Mouse (Mus musculus) intestine, embryonic 16.5 days (tissue): Measurements from ENCODE around the gene Triobp. TPM values are rescaled to one million over a fixed set of nuclear protein-coding genes. Genes with fewer than 3 reads are reported as not detected.

ENCODE experiments used
- ATAC-seq: fragments of 200-750 bp; cut with Nextera tagmentation; 2 replicates; pipeline ENCODE4 v1.8.0; 2017; ENCODE audit warnings: moderate TSS enrichment, moderate library complexity
- H3K27ac ChIP-seq: fragments of 300-500 bp; sonication (generic); 2 replicates; pipeline ENCODE4 v1.5.1; 2014; ENCODE audit warnings: mild to moderate bottlenecking, low read length
- H3K27me3 ChIP-seq: fragments of 300-500 bp; sonication (generic); replicated peaks from 2 replicates; pipeline ENCODE4 v1.6.1; 2014; ENCODE audit warnings: low read length, control low read depth, mixed read lengths; ENCODE audit not compliant: control insufficient read depth, insufficient read depth
- H3K36me3 ChIP-seq: fragments of 300-500 bp; sonication (generic); 2 replicates; pipeline ENCODE4 v1.6.1; 2014; ENCODE audit warnings: low read length, control low read depth; ENCODE audit not compliant: control insufficient read depth, insufficient read depth
- H3K4me1 ChIP-seq: fragments of 300-500 bp; sonication (generic); 2 replicates; pipeline ENCODE4 v1.6.1; 2014; ENCODE audit warnings: low read length, control low read depth, mixed read lengths; ENCODE audit not compliant: control insufficient read depth, insufficient read depth
- H3K4me2 ChIP-seq: fragments of 300-500 bp; sonication (generic); 2 replicates; pipeline ENCODE4 v1.6.1; 2014; ENCODE audit warnings: low read depth, low read length, control low read depth
- H3K4me3 ChIP-seq: fragments of 300-500 bp; sonication (generic); 2 replicates; pipeline ENCODE4 v1.5.1; 2014; ENCODE audit warnings: mild to moderate bottlenecking, low read length
- H3K9ac ChIP-seq: fragments of 300-500 bp; sonication (generic); 2 replicates; pipeline ENCODE4 v1.6.1; 2014; ENCODE audit warnings: low read depth, low read length
- H3K9me3 ChIP-seq: fragments of 300-500 bp; sonication (generic); 2 replicates; pipeline ENCODE4 v1.6.1; 2016; ENCODE audit warnings: low read length, control low read depth; ENCODE audit not compliant: control insufficient read depth
- WGBS: fragments of 180-500 bp; shearing (Covaris S2); extraction: QIAGEN DNeasy Blood & Tissue Kit; methylation state at CpG from one replicate; pipeline ENCODE4 v1.1.7; 2014; 5-methylcytosine and 5-hydroxymethylcytosine counted together
- polyA plus RNA-seq: library from polyadenylated mRNA; unstranded; fragments of >200 nt; fragmentation: Nextera tagmentation; extraction: Ambion mirVana; gene quantifications from 2 replicates; pipeline ENCODE4 v1.2.1, GENCODE M21; 2015

Gene Triobp
- polyA plus RNA-seq, 1 experiment from 2014 or later: 54.3 TPM

DNA sequence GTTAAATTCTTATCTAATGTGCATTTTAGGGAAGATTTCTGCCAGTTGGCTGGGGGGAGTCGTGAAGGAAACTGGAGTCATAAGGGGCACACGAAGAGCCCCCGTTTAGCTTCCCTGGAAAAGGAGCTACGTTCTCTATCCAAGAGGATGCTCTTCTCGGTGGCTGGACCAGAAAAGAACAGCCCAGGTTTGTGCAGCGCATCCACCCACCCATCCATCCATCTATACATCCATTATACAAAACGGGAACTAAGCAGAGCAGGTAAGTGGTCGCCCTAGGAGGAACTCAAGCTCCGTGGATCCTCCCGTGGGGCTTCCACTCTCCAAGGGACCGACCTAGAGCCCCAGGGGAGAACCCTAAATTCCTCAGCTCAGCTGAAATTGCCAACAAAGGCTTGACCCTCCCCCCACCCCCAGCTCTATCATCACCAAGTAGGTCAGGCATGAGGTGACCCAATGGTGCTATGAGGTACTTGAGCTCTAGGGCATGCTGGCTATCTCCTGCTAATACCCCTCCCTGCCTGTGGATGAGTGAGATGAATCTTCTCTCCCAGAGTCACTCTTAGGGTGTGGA is 715 bp downstream of the Triobp start:
- H3K9ac ChIP-seq: peak overlapping the region; percentile 63
- ATAC-seq: 0 out of 2 replicates have a peak, but pooled peaks have one; percentile 24
- H3K4me3 ChIP-seq: peak overlapping the region; percentile 52
- peaks cover 9% of the 10 kb centered on the region for H3K4me1 ChIP-seq
- peak overlapping the region; percentile 84 for H3K4me2 ChIP-seq
- WGBS: 5% methylated on average over 11 of the region's 11 CpGs
- H3K36me3 ChIP-seq: no peaks in the 10 kb centered on the region
- no peak overlapping the region for H3K27ac ChIP-seq
- H3K9me3 ChIP-seq: no peaks in the 10 kb centered on the region
- peaks cover 3% of the 10 kb centered on the region for H3K27me3 ChIP-seq

DNA sequence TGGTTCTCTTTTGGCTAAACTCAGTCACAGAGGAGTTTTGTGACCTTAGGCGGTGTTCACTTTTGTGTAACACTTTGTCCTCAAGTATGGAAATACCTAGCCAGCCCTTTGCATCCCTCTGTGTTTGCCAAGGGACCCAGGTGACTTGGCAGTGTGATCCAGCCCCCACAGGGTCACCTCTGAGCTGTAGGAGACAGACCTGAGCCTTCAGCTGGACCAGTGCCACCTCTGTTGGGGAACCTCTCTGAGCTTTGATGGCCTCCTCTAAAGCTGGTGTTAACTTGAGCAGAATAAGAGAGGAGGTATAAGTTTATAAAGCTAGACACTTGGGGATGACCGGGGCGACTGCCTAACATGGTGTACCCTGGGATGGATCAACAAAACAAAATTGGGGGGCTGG is 1.4 kb downstream of the Triobp start:
- H3K9me3 ChIP-seq: no peaks in the 10 kb centered on the region
- ATAC-seq: no peak
- H3K4me3 ChIP-seq: no peak overlapping the region
- H3K4me2 ChIP-seq: no peak overlapping the region
- H3K27me3 ChIP-seq: peaks cover 3% of the 10 kb centered on the region
- no peak overlapping the region for H3K27ac ChIP-seq
- H3K36me3 ChIP-seq: no peaks in the 10 kb centered on the region
- peaks cover 9% of the 10 kb centered on the region for H3K4me1 ChIP-seq
- WGBS: 100% methylated on average over 3 of the region's 3 CpGs
- H3K9ac ChIP-seq: no peak overlapping the region

DNA sequence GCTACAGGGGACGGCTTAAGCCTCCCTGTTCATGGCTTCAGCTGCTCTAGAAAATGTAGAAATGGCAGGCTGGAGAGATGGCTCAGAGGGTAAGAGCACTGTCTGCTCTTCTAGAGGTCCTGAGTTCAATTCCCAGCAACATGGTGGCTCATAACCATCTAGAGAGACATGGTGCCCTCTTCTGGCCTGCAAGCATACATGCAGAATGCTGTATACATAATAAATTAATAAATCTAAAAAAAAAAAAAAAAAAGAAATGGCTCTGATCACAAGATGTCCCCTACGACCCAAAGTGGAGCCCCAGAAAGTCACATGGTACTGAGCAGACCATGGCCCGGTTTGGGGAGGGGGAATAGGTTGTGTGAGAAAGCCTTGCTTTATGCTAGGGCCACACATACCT is 8.1 kb downstream of the Triobp start:
- 68% methylated on average over 3 of the region's 3 CpGs for WGBS
- Histone ChIP-seq H3K4me2 (no peak overlapping the region), H3K27ac (no peak overlapping the region), H3K36me3 (no peaks in the 10 kb centered on the region), H3K9me3 (no peaks in the 10 kb centered on the region), H3K4me1 (peaks cover 7% of the 10 kb centered on the region; the same call in 1 of the 2 replicates), H3K9ac (no peak overlapping the region), H3K27me3 (no peaks in the 10 kb centered on the region), H3K4me3 (no peak overlapping the region)
- ATAC-seq: no peak

DNA sequence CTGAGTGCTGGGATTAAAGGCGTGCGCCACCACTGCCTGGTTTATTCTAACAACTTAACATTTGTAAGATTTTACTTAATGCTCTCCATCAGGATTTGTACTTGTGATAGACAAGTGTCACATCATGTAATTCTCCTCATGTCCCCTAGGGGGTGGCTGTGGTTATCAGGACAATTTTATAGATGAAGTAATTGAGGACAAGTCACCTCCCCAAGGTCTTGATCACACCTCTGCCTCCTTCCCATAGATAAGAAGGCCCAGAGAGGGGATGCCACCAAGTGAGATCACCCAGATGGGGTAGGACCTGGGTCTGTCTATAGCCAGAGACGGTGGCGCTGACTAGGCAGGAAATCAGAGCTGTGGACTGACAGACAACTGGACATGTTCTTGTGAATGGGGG is 8.8 kb downstream of the Triobp start:
- H3K4me3 ChIP-seq: no peak overlapping the region
- H3K27ac ChIP-seq: no peak overlapping the region
- no peaks in the 10 kb centered on the region for H3K27me3 ChIP-seq
- H3K36me3 ChIP-seq: no peaks in the 10 kb centered on the region
- no peak for ATAC-seq
- 80% methylated on average over 4 of the region's 4 CpGs for WGBS
- H3K4me1 ChIP-seq: peaks cover 7% of the 10 kb centered on the region; the same call in 1 of the 2 replicates
- H3K9me3 ChIP-seq: no peaks in the 10 kb centered on the region
- H3K4me2 ChIP-seq: no peak overlapping the region
- H3K9ac ChIP-seq: no peak overlapping the region

- no peaks in the 10 kb centered on the region for H3K36me3 ChIP-seq
- no peak for ATAC-seq
- H3K27me3 ChIP-seq: no peaks in the 10 kb centered on the region
- H3K4me3 ChIP-seq: no peak overlapping the region
- no peak overlapping the region for H3K4me2 ChIP-seq
- H3K9me3 ChIP-seq: no peaks in the 10 kb centered on the region
- H3K27ac ChIP-seq: no peak overlapping the region
- no peak overlapping the region for H3K9ac ChIP-seq
- 52% methylated on average over 15 of the region's 15 CpGs for WGBS
- H3K4me1 ChIP-seq: peaks cover 7% of the 10 kb centered on the region; the same call in 1 of the 2 replicates
Measured at GRCm38 (mm10) chr15:78957021-78957420, 9.5 kb downstream of the Triobp start.

DNA sequence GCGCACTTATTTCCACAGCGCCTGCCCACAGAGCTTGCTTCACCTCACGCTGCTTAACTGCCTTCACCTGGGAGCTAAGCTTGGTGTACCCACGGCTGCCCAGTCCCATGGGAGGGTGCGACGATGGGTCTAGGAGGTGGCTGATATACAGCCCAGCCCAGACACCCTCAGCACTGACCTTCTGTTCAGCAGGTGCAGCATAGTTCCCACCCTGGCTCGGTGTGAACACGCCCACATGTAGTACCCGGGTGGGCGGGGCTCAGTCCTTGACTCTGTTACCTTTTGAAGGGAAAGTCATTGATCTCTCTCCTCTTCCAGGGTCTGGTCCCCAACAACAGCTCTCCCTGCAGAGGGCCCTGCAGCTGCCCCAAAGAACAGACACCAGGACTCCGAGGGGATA is 12.0 kb downstream of the Triobp start:
- Histone ChIP-seq H3K27me3 (no peaks in the 10 kb centered on the region), H3K9me3 (no peaks in the 10 kb centered on the region), H3K9ac (no peak overlapping the region), H3K27ac (no peak overlapping the region), H3K4me2 (no peak overlapping the region), H3K4me3 (no peak overlapping the region), H3K36me3 (no peaks in the 10 kb centered on the region), H3K4me1 (peaks cover 7% of the 10 kb centered on the region; the same call in 1 of the 2 replicates)
- 68% methylated on average over 11 of the region's 11 CpGs for WGBS
- ATAC-seq: peak; percentile 76

DNA sequence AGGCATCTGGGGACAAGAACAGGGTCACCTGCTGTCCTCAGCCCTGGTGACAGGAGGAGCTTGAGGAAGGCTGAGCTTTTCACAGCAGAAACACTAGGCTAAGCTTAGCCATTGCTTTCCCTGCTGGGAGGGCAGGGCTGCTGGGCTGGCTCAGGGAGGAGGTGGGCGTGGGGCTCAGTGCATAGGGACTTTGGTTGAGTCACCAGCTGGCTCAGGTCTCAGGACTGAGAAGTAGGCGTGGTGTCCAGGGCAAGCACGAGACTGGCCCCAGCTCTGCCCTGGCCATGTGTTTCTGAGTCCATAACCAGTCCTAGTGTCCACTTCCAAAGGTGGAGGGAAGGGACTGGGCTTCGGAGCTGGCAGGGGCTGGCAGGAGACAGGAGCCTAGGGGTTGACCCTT is 12.6 kb downstream of the Triobp start:
- no peak overlapping the region for H3K4me2 ChIP-seq
- no peak overlapping the region for H3K9ac ChIP-seq
- H3K9me3 ChIP-seq: no peaks in the 10 kb centered on the region
- H3K36me3 ChIP-seq: no peaks in the 10 kb centered on the region
- ATAC-seq: peak; percentile 64
- H3K27me3 ChIP-seq: no peaks in the 10 kb centered on the region
- WGBS: 59% methylated on average over 4 of the region's 4 CpGs
- H3K4me1 ChIP-seq: peaks cover 7% of the 10 kb centered on the region; the same call in 1 of the 2 replicates
- no peak overlapping the region for H3K4me3 ChIP-seq
- H3K27ac ChIP-seq: no peak overlapping the region

DNA sequence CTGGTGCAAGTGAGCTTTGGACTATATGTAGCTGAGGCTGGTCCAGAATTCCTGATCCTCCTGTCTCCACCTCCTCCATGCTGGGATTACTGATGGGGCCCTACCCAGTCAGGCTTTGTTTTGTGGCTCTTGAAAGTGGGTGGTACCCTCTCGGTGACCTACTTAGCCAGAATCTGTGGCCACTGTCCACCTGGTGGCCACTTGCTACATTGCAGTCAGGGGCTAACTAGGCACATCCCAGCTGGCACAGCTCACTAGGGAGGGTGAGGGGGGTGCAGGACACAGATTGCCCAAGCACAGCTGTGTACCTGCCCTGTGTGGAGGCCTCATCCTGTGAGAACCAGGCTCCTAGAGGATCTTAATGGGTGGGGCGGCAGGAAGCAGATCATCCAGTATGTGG is 15.4 kb downstream of the Triobp start:
- peak; percentile 60 for ATAC-seq
- Histone ChIP-seq H3K4me3 (no peak overlapping the region), H3K4me1 (peaks cover 7% of the 10 kb centered on the region; the same call in 1 of the 2 replicates), H3K36me3 (no peaks in the 10 kb centered on the region), H3K27ac (no peak overlapping the region), H3K4me2 (no peak overlapping the region), H3K9ac (no peak overlapping the region; the same call in 1 of the 2 replicates), H3K27me3 (no peaks in the 10 kb centered on the region), H3K9me3 (no peaks in the 10 kb centered on the region)
- 22% methylated on average over 2 of the region's 2 CpGs for WGBS

DNA sequence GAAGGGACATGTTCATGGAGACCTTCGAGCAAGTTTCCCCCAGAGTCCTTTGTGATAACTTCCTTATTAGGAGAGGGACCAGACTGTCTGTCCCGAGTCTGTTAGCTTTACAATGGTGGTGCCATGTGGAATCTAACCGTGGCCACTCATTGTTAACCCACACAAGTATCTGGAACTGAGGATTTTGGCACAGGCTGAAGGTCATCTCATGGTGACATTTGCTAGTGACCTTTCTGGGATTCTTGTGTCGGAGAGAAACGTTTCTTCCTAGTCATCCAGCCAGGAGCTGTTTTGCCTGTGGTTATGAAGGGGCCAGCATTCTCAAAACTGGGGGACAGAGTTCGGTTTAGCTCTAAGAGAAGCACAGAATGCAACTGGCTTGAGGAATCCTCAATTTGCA is 24.1 kb downstream of the Triobp start:
- Histone ChIP-seq H3K27ac (no peak overlapping the region), H3K9ac (no peak overlapping the region), H3K4me3 (no peak overlapping the region), H3K36me3 (no peaks in the 10 kb centered on the region), H3K4me2 (no peak overlapping the region), H3K9me3 (no peaks in the 10 kb centered on the region), H3K4me1 (no peaks in the 10 kb centered on the region), H3K27me3 (no peaks in the 10 kb centered on the region)
- no peak for ATAC-seq
- 75% methylated on average over 6 of the region's 6 CpGs for WGBS

- H3K4me2 ChIP-seq: no peak overlapping the region
- H3K36me3 ChIP-seq: no peaks in the 10 kb centered on the region
- peaks cover 8% of the 10 kb centered on the region for H3K4me1 ChIP-seq
- 72% methylated on average over 7 of the region's 7 CpGs for WGBS
- no peak overlapping the region for H3K27ac ChIP-seq
- no peak overlapping the region for H3K9ac ChIP-seq
- no peak overlapping the region for H3K4me3 ChIP-seq
- no peaks in the 10 kb centered on the region for H3K27me3 ChIP-seq
- ATAC-seq: no peak
- H3K9me3 ChIP-seq: no peaks in the 10 kb centered on the region
Measured at GRCm38 (mm10) chr15:78973950-78974349, 26.4 kb downstream of the Triobp start.
